Mouse (Mus musculus): Measurements from ENCODE around the gene Pgbd5. TPM values are rescaled to one million over a fixed set of nuclear protein-coding genes. Genes with fewer than 3 reads are reported as not detected.

The Pgbd5 gene
- polyA plus RNA-seq, 1 experiment from 2014 or later = 2.2 TPM

- TF ChIP-seq CTCF (IDR thresholded peaks at IDR 0.05; ENCODE audit: low read depth) = no peak
Measured at GRCm38 (mm10) chr8:124321227-124321840, 118.1 kb downstream of the Pgbd5 start.

GRCm38 (mm10) chr8:124319316-124319652, 120.2 kb downstream of the Pgbd5 start:
- DNase-seq (no peak), ATAC-seq (ENCODE audit: insufficient read depth) (no peak)
- 83% methylated on average over 4 of the region's 4 CpGs for WGBS
- Histone ChIP-seq H3K27me3 (ENCODE audit: insufficient read depth, low read length) (no peaks in the 10 kb centered on the region), H3K4me2 (no peak overlapping the region), H3K36me3 (ENCODE audit: insufficient read depth) (peaks cover 14% of the 10 kb centered on the region; the same call in 1 of the 2 replicates), H3K9me3 (ENCODE audit: low read depth, low read length) (no peaks in the 10 kb centered on the region), H3K9ac (no peak overlapping the region), H3K27ac (ENCODE audit: low read depth) (no peak overlapping the region), H3K4me3 (ENCODE audit: low read depth, low read length) (no peak overlapping the region), H3K4me1 (ENCODE audit: insufficient read depth) (0 out of 2 replicates have a peak, but pooled peaks cover 2% of the 10 kb centered on the region)
- no peak for TF ChIP-seq CTCF (IDR thresholded peaks at IDR 0.05; ENCODE audit: low read depth)

More at GRCm38 (mm10) chr8:124321227-124321840, 118.1 kb downstream of the Pgbd5 start:
- H3K27me3 ChIP-seq (ENCODE audit: insufficient read depth, low read length) = no peaks in the 10 kb centered on the region
- WGBS = 39% methylated on average over 12 of the region's 12 CpGs
- DNase-seq (peak; percentile 25), ATAC-seq (ENCODE audit: insufficient read depth) (no peak)
- peaks cover 32% of the 10 kb centered on the region for H3K36me3 ChIP-seq (ENCODE audit: insufficient read depth)
- H3K9me3 ChIP-seq (ENCODE audit: low read depth, low read length) = no peaks in the 10 kb centered on the region
- H3K9ac ChIP-seq = no peak overlapping the region
- 0 out of 2 replicates have a peak, but pooled peaks cover 2% of the 10 kb centered on the region for H3K4me1 ChIP-seq (ENCODE audit: insufficient read depth)
- no peak overlapping the region for H3K4me3 ChIP-seq (ENCODE audit: low read depth, low read length)
- no peak overlapping the region for H3K4me2 ChIP-seq
- H3K27ac ChIP-seq (ENCODE audit: low read depth) = no peak overlapping the region

Other genes with a start within 250 kb of the Pgbd5 start
- gene Galnt2, start 208.3 kb downstream of the Pgbd5 start, polyA plus RNA-seq (2014; fragmentation: Nextera tagmentation; extraction: Ambion mirVana) = 66.8 and 67.2 TPM in 2 replicates
- gene Cog2, start 81.1 kb upstream of the Pgbd5 start, polyA plus RNA-seq (2014; fragmentation: Nextera tagmentation; extraction: Ambion mirVana) = 36.4 and 36.9 TPM in 2 replicates
- 3.1 and 3.6 TPM in 2 replicates for gene Agt, start 130.0 kb upstream of the Pgbd5 start, polyA plus RNA-seq (2014; fragmentation: Nextera tagmentation; extraction: Ambion mirVana)
- gene Capn9, start 136.5 kb upstream of the Pgbd5 start, polyA plus RNA-seq (2014; fragmentation: Nextera tagmentation; extraction: Ambion mirVana) = 0.45 and 0.60 TPM in 2 replicates
- 45.6 and 46.0 TPM in 2 replicates for gene 2310022B05Rik, start 223.7 kb upstream of the Pgbd5 start, polyA plus RNA-seq (2014; fragmentation: Nextera tagmentation; extraction: Ambion mirVana)